Mouse (Mus musculus) kidney, adult 10 weeks (tissue): ENCODE measurements around the gene Diablo. TPM values are rescaled to one million over a fixed set of nuclear protein-coding genes. Genes with fewer than 3 reads are reported as not detected.

Source experiments
- polyA plus RNA-seq: library from polyadenylated mRNA; stranded (reverse); fragments of 350-450 nt; fragmentation: Illumina TruSeq; extraction: RNeasy Lipid Tissue Mini Kit (QIAGEN cat#74804); gene quantifications from one replicate; pipeline ENCODE4 v1.2.3, GENCODE M21; 2014; ENCODE audit warnings: low read depth, low replicate concordance

Gene Diablo
- polyA plus RNA-seq: 101 TPM

GRCm38 (mm10) chr5:123523692-123524392 is at the start of gene Diablo:
Diablo (minus strand) TSS chr5:123524176.

GRCm38 (mm10) chr5:123572357-123573186 is 48.6 kb upstream of the Diablo start, which contains the start of gene Vps33a:
Vps33a (minus strand) TSS chr5:123573038.

GRCm38 (mm10) chr5:123525281-123525680 is 1.3 kb upstream of the Diablo start, which contains the start of gene Gm49027:
Gm49027 (minus strand) TSS chr5:123525488.

GRCm38 (mm10) chr5:123510160-123510559 is 13.8 kb downstream of the Diablo start, which contains the start of gene B3gnt4:
B3gnt4 (plus strand) TSS chr5:123510460.

GRCm38 (mm10) chr5:123489112-123489785 is 34.7 kb downstream of the Diablo start, which contains the start of the genes Lrrc43 and Il31:
Lrrc43 (plus strand) TSS chr5:123489305.
Il31 (minus strand) TSS chr5:123489489.

Other genes with a start within 250 kb of the Diablo start
- 13.9 TPM for gene Bcl7a, start 180.3 kb downstream of the Diablo start, polyA plus RNA-seq
- 4.8 TPM for gene Mlxip, start 129.4 kb downstream of the Diablo start, polyA plus RNA-seq
- not detected for gene Lrrc43, start 34.9 kb downstream of the Diablo start, polyA plus RNA-seq
- not detected for gene Il31, start 34.7 kb downstream of the Diablo start, polyA plus RNA-seq
- gene B3gnt4, start 13.7 kb downstream of the Diablo start, polyA plus RNA-seq: not detected
- not detected for gene Gm49027, start 1.3 kb upstream of the Diablo start, polyA plus RNA-seq
- gene Vps33a, start 48.9 kb upstream of the Diablo start, polyA plus RNA-seq: 19.6 TPM
- 41.1 TPM for gene Clip1, start 160.4 kb upstream of the Diablo start, polyA plus RNA-seq
- 100 TPM for gene Zcchc8, start 196.9 kb upstream of the Diablo start, polyA plus RNA-seq
- 188 TPM for gene Rsrc2, start 225.2 kb upstream of the Diablo start, polyA plus RNA-seq
- 0.73 TPM for gene Kntc1, start 225.5 kb upstream of the Diablo start, polyA plus RNA-seq